Mouse (Mus musculus): ENCODE measurements around the gene Cyp4f37. TPM values are rescaled to one million over a fixed set of nuclear protein-coding genes. Genes with fewer than 3 reads are reported as not detected.
A peak's percentile ranks its signal among the peaks of the same experiment; 100 is the strongest.

The Cyp4f37 gene
- total RNA-seq, 2 experiments from 2014 or later, result not detected

DNA sequence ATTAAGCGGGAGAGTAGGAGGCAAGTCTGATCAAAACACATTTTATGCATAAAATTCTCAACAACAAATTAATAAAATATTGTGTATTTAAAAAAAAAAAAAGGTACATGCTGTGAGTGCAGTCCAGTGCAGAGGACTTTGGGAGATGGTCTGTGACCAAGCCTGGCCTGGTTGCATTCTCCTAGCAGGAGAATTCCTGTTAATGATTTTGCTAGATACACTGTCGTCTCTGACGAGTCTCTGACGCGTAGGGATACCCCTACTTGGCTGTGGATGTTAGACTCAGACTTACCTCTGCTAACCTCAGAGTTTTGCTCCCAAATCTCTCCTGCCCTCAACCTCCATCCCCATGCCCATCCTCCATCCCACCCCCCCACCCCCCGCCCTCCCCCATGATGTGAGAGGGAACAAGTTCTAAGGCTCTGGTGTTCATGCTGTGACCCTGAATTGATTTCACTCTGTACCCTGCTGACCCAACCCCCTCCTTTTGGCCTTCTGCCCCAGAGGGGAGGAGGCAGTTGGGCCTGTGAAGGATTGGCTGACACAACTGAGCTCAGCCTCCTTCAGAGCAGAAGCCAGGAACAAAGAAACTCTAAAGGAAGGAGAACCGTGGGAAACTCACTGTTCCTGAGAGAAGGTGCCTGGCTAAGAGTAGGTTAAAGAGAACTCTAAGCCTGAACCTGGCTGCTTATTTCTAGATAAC, 64.1 kb downstream of the Cyp4f37 start, which contains the start of gene Cyp4f15:
Cyp4f15 (plus strand) TSS at position 580 of the 703 bp plus-strand sequence.
- peak; percentile 49 to 56 for DNase-seq

Other genes with a start within 250 kb of the Cyp4f37 start
- 10 to 100 TPM; 48.8 to 49.4 TPM for gene Wiz, start 231.9 kb upstream of the Cyp4f37 start, total RNA-seq (2021)
- 1 to 10 TPM; 2.8 to 3.6 TPM for gene Rasal3, start 217.7 kb upstream of the Cyp4f37 start, total RNA-seq (2021)
- not detected for gene Pglyrp2, start 197.1 kb upstream of the Cyp4f37 start, total RNA-seq (2021)
- gene Cyp4f39, start 168.6 kb upstream of the Cyp4f37 start, total RNA-seq (2021), result not detected
- 1 to 10 TPM; 4.6 to 5.0 TPM for gene Cyp4f17, start 115.3 kb upstream of the Cyp4f37 start, total RNA-seq (2021)
- gene Cyp4f16, start 84.8 kb upstream of the Cyp4f37 start, total RNA-seq (2021), result 1 to 10 TPM; 5.6 to 6.0 TPM
- gene Cyp4f40, start 37.6 kb downstream of the Cyp4f37 start, total RNA-seq (2021), result not detected
- 10 to 100 TPM; 16.7 to 20.8 TPM for gene Cyp4f15, start 64.3 kb downstream of the Cyp4f37 start, total RNA-seq (2021)
- gene Zfp871, start 167.0 kb downstream of the Cyp4f37 start, total RNA-seq (2021), result 100 to 1,000 TPM in 1 of 2 experiments, 10 to 100 TPM in 1; 98.6 to 106 TPM
- 1 to 10 TPM; 7.0 to 7.9 TPM for gene Zfp811, start 188.6 kb downstream of the Cyp4f37 start, total RNA-seq (2021)
- gene Zfp799, start 209.0 kb downstream of the Cyp4f37 start, total RNA-seq (2021), result 10 to 100 TPM; 32.0 to 33.8 TPM